Mouse (Mus musculus): ENCODE results near the gene Fgr.
A peak's percentile ranks its signal among the peaks of the same experiment; 100 is the strongest.

The Fgr gene

DNA sequence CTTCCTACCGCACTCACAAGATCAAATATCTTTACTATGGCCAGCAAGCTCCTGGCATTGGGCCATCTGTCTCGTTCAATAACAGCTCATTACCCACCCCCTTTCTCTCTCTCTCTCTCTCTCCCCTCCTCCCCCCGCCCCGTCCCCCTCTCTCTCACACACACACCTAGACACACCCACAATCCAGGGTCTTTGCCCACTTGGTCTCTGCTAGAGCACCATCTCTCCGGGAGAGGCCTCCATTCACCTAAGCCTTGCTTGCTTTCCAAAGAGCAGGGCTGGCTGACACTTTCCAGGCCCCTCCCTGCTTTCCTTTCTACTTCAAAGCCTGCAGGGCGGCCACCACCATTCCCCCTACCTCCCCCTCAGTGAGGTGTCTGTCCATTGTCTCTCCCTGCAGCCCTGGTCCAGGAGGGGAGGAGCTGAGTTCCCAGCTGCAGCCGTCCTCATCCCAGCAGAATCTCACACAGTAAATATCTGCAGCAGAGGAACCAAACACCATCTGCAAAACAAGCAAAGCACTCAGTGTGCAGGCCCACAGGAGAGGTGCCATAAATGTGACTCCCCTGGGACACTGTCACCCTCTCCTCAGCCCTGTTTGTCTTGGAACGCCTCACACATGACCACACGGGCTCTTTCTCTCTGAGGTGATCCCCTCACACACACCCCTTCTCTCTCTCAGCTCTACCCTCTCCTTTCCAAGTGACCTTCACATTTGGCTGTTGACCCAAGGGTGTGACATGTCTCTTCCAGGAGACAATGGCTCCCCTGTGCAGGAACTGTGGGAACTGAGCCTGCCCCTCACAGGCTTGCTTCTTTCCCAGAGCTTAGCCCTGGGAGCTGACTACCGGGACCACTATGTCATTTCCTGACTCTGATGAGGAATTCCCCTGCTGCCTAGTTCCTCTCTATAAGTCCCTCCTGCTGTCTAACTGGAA, 14.9 kb upstream of the Fgr start:
- no peak for DNase-seq (ENCODE audit: low read depth)

- DNase-seq (ENCODE audit: low read depth) = no peak
Measured at GRCm38 (mm10) chr4:132959679-132960045, 14.2 kb upstream of the Fgr start.

- no peak for DNase-seq (ENCODE audit: low read depth)
Measured at GRCm38 (mm10) chr4:132960313-132960712, 13.6 kb upstream of the Fgr start.

GRCm38 (mm10) chr4:132960864-132961639, 12.8 kb upstream of the Fgr start:
- no peak for DNase-seq (ENCODE audit: low read depth)

GRCm38 (mm10) chr4:132961866-132962265, 12.0 kb upstream of the Fgr start:
- DNase-seq (ENCODE audit: low read depth) = no peak

- no peak for DNase-seq (ENCODE audit: low read depth)
Measured at GRCm38 (mm10) chr4:132962628-132963027, 11.3 kb upstream of the Fgr start.

- no peak for DNase-seq (ENCODE audit: low read depth)
Measured at GRCm38 (mm10) chr4:132963436-132963835, 10.5 kb upstream of the Fgr start.

GRCm38 (mm10) chr4:132964064-132964463, 9.8 kb upstream of the Fgr start:
- no peak for DNase-seq (ENCODE audit: low read depth)

DNA sequence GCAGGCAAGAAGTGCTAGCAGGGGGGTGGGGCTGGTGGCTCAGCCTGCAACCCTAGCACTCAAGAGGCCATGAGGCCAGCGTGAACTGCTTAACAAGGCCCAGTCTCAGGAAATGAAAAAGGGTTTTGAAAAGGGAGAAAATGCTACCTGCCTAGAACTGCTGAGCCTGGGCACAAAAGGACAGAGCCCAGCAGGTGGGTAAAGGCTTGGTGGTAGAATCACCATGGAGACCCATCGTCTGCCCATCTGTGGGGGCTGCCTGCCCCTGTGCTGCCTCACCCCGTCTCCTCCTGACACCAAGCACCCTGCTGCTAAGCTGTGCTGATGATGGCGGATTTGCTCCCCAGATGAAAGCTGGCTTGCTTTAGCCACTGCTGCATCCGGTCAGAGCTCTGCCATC, 9.4 kb upstream of the Fgr start:
- no peak for DNase-seq (ENCODE audit: low read depth)

GRCm38 (mm10) chr4:132968105-132968938, 5.6 kb upstream of the Fgr start:
- no peak for DNase-seq (ENCODE audit: low read depth)

- DNase-seq (ENCODE audit: low read depth) = peak; percentile 34
Measured at GRCm38 (mm10) chr4:132971601-132972000, 2.3 kb upstream of the Fgr start.

GRCm38 (mm10) chr4:132972101-132972500, 1.8 kb upstream of the Fgr start:
- DNase-seq (ENCODE audit: low read depth) = peak; percentile 77

DNA sequence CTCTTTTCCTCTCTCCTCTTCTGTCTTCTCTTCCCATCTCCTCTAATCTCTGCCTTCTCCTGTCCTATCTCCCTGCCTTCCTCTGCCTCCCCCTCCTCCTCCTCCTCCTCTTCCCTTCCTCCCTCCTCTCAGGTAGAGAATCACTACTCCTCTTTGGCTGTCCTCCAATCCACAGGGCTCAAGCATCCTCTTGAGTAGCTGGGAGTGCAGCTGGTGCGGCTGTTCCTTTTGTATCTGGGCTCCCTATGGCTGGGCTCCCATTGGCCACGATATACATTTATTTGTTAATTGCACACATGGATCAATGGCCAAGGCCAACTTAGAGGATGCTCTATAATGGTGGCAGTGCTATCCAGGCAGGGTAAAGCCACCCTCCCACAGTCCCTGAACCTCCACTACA, 1.3 kb upstream of the Fgr start:
- DNase-seq (ENCODE audit: low read depth) = no peak

- DNase-seq (ENCODE audit: low read depth) = no peak
Measured at GRCm38 (mm10) chr4:132973186-132973585, 709 bp upstream of the Fgr start.

DNA sequence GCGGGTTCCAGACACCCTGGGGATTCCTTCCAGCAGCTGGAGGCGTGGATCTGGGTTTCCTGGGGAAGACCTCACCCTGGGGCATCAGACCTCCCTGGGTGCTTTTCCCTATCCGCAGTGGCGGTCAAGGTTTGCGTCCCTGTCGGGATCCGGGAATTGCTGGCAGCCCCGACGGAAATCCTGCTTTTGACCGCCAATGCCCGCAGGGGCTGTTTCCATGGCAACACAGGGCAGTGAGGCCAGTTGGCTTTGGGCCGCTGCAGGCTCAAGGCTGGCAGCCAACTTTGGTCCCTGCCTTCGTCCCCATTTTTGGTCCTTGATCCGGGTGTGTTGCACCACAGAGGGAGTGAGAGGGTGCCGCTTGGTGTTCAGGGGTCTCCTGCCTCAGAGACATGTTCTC, 1.0 kb downstream of the Fgr start:
- DNase-seq (ENCODE audit: low read depth) = no peak

DNA sequence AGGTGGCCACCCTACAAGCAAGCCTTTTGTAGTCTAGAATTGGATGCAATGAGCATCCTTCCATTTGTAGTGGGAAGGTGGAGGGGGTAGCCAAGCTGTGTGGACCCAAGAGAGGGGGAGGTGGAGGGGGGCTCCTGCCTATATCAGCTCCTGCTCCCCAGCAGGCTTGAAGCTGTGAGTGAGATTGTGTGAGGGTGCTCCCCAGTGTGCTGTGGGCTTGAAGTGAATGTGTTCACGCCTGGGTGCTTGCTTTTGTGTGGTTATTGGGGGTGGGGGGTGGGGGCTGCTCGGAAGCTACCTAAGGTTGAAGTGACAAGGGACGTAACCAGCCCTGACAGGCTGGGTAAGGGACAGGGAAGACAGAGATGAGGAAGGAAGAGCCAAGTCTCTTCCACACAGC, 1.9 kb downstream of the Fgr start:
- DNase-seq (ENCODE audit: low read depth) = peak; percentile 62

DNA sequence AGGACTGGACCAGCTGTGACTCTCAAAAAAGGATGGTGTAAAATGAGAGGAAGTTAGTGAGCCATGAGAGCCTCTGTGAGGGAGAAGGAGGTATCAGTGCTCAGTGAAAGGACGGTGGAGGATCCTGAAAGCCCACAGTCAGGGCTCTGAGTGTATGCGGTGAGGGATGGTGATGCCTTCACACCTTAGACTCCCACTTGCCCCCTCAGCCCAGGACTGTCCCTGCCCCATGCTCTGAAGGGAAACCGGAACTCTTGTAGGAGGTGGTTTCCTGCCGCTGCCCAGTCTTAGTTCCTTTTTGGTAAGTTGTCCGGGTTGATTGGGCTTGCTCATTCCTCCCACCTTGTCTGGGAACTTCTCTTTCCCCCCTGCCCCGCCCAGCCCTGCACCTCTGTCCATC, 2.8 kb downstream of the Fgr start:
- DNase-seq (ENCODE audit: low read depth) = peak; percentile 54

DNA sequence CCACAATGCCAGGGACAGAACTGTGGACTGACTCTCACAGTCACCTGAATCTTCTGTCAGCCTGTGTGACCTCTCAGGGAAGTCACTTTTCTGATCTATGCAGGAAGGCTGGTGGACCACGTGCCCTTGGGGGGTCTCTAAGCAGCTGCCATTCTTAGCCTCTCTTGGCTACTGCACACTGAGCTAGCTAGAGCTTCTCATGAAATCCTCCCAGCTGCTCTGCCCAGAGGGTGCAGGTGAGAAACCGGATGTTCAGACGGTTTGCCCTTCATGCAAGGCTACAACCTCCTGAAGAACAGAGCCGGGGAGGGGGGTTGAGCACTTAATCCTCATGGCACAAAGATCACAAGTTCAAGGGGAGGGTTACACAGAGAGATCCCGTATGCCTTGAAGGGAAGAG, 3.7 kb downstream of the Fgr start:
- peak; percentile 67 for DNase-seq (ENCODE audit: low read depth)

DNA sequence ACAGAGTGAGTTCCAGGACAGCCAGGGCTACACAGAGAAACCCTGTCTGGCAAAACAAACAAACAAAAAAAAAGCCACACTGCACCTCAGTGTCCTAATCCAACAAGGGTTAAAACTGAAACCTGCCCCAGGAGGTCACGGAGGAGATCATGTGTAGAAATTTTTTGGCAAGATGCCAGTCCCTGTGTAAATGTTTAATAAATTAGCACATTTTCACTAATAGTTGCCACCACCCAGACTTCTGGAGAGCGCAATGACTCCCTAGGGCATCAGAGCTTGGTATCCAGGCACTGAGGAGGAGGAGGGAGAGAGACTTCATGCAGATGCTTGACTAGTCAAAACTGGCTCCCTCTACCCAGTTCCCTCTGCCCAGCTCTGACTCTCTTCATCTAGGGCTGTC, 5.3 kb downstream of the Fgr start:
- no peak for DNase-seq (ENCODE audit: low read depth)

DNA sequence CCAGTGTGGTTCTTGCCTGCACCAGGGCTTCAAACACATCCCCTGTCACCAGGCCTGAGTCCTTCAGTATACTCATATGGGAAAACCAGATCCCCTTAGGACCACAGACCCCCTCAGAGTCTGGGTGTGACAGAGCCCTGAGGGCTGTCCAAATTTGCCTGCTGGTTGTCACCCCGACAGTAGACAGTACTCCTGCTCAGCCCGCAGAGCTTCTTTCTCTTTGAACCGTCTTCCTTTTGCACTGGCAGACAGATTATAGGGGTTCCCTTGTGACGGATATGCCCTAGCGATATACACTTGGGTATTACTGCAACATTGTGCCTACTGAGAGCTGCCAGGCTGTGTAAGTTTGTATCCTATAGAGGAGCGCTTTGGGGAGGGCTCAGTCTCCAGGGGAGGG, 7.7 kb downstream of the Fgr start:
- DNase-seq (ENCODE audit: low read depth) = peak; percentile 61

- DNase-seq (ENCODE audit: low read depth) = no peak
Measured at GRCm38 (mm10) chr4:132982999-132983398, 9.1 kb downstream of the Fgr start.
